Mouse (Mus musculus) spleen, postnatal 10 days (tissue): ENCODE measurements around the gene Mgmt.

Experiments
- DNase-seq, 2 experiments: peaks; one replicate each; pipeline ENCODE4 v3.0.0; 2021 to 2022; ENCODE audit warnings: low spot score in 2 of 2

The Mgmt gene

GRCm38 (mm10) chr7:137056126-137056525 lies 161.7 kb downstream of the Mgmt start:
- no peak for DNase-seq

GRCm38 (mm10) chr7:137060488-137060887 lies 166.1 kb downstream of the Mgmt start:
- peak in 1 of 2 experiments; percentile 32 for DNase-seq

- DNase-seq, result no peak
Measured at GRCm38 (mm10) chr7:137061109-137061508, 166.7 kb downstream of the Mgmt start.

GRCm38 (mm10) chr7:137064255-137064654 lies 169.8 kb downstream of the Mgmt start:
- no peak for DNase-seq

- DNase-seq, result no peak
Measured at GRCm38 (mm10) chr7:137065408-137065807, 171.0 kb downstream of the Mgmt start.

- DNase-seq, result no peak
Measured at GRCm38 (mm10) chr7:137066211-137066610, 171.8 kb downstream of the Mgmt start.

- no peak for DNase-seq
Measured at GRCm38 (mm10) chr7:137066997-137067396, 172.6 kb downstream of the Mgmt start.

GRCm38 (mm10) chr7:137067758-137068157 lies 173.3 kb downstream of the Mgmt start:
- no peak for DNase-seq

- no peak for DNase-seq
Measured at GRCm38 (mm10) chr7:137068796-137069195, 174.4 kb downstream of the Mgmt start.

GRCm38 (mm10) chr7:137069768-137070167 lies 175.4 kb downstream of the Mgmt start:
- no peak for DNase-seq

GRCm38 (mm10) chr7:137071346-137071745 lies 176.9 kb downstream of the Mgmt start:
- DNase-seq, result no peak

- DNase-seq, result no peak
Measured at GRCm38 (mm10) chr7:137073878-137074277, 179.5 kb downstream of the Mgmt start.

GRCm38 (mm10) chr7:137074324-137074723 lies 179.9 kb downstream of the Mgmt start:
- no peak for DNase-seq

GRCm38 (mm10) chr7:137075301-137075700 lies 180.9 kb downstream of the Mgmt start:
- no peak for DNase-seq

GRCm38 (mm10) chr7:137080171-137080570 lies 185.8 kb downstream of the Mgmt start:
- no peak for DNase-seq

- DNase-seq, result no peak
Measured at GRCm38 (mm10) chr7:137082171-137082570, 187.8 kb downstream of the Mgmt start.

- no peak for DNase-seq
Measured at GRCm38 (mm10) chr7:137084651-137085050, 190.2 kb downstream of the Mgmt start.

GRCm38 (mm10) chr7:137085969-137086606 lies 191.7 kb downstream of the Mgmt start:
- no peak for DNase-seq

- no peak for DNase-seq
Measured at GRCm38 (mm10) chr7:137087136-137087535, 192.7 kb downstream of the Mgmt start.

GRCm38 (mm10) chr7:137088141-137088540 lies 193.7 kb downstream of the Mgmt start:
- DNase-seq, result no peak

GRCm38 (mm10) chr7:137094551-137094950 lies 200.1 kb downstream of the Mgmt start:
- DNase-seq, result no peak

GRCm38 (mm10) chr7:137095702-137096101 lies 201.3 kb downstream of the Mgmt start:
- DNase-seq, result no peak

GRCm38 (mm10) chr7:137099766-137100165 lies 205.4 kb downstream of the Mgmt start:
- no peak for DNase-seq

GRCm38 (mm10) chr7:137102606-137103195 lies 208.3 kb downstream of the Mgmt start:
- DNase-seq, result no peak
